Mouse (Mus musculus) bone marrow macrophage, adult 2 months (primary cell): ENCODE data around the gene Coq9.

Source experiments
- CTCF ChIP-seq: IDR thresholded peaks from 2 replicates; pipeline ENCODE4 v1.5.1; 2012; ENCODE audit warnings: low read depth, mild to moderate bottlenecking, low read length, moderate library complexity
- POLR2A ChIP-seq: IDR thresholded peaks from 2 replicates; pipeline ENCODE4 v1.6.1; 2012; ENCODE audit warnings: mild to moderate bottlenecking, low read depth, low read length, borderline replicate concordance

- TF ChIP-seq CTCF = no peak
- TF ChIP-seq POLR2A = no peak
Measured at GRCm38 (mm10) chr8:94862487-94863220, 24.5 kb downstream of the Coq9 start.
